Mouse (Mus musculus): ENCODE results near the gene BC048562.
A peak's percentile ranks its signal among the peaks of the same experiment; 100 is the strongest.

Gene BC048562

DNA sequence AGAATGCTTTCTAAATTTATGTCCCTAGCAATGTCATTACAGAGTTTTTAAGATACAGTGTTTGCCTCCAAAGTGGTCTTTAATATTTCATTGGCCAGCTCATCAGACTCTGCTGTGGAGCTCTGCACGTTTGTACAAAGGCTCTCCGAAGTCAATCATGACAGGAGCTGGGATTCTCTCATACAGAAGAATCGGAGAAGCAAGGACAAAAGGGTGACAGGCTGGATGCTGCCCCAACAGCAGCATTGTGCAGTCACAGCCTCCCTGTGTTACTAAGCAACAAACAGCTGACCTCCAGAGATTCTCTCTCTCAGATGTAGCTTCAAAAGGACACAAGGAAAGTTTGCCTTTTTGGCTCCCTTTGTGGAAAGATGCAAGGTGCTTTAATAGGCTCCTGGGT lies at the start of gene BC048562:
BC048562 (plus strand) TSS at position 301 of the 400 bp plus-strand sequence.
- DNase-seq: no peak

DNA sequence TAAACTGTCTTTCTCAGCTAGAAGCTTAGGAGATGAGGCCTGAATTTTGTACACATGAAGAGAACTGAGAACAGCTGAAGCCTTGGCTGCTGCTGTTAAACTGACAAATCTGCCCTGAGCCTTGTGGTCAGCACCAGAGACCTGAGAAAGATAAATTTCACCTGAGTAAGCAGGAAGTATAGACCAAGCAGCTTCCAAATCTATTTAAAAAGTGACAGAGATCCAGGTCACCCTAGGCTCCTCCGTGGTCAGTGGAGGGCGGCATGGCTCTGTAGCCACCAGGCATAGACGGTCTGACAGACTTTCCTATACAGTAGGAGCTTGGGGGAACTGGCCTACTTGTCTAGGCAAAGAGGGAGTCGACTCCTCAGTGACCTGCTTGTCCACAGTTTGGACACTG lies 49.5 kb upstream of the BC048562 start:
- DNase-seq: no peak

DNA sequence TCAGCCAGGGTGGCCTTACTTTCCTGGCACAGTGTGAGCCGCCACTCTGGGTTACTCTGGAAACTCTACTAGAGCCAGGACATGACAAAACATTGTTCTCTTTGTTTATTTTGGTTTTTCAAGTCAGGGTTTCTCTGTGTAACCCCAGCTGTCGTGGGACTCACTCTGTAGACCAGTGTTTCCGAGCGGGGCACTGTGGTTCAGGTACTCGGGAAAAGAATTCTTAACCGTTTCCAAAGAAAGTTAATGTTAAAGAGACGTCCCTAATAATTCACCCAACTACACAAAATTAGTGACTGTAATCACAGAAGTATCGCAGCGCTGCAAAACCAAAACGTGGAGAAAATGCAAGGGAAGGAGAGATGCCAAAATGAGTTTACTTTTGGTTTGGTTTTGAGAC lies 47.7 kb upstream of the BC048562 start:
- DNase-seq: no peak

DNA sequence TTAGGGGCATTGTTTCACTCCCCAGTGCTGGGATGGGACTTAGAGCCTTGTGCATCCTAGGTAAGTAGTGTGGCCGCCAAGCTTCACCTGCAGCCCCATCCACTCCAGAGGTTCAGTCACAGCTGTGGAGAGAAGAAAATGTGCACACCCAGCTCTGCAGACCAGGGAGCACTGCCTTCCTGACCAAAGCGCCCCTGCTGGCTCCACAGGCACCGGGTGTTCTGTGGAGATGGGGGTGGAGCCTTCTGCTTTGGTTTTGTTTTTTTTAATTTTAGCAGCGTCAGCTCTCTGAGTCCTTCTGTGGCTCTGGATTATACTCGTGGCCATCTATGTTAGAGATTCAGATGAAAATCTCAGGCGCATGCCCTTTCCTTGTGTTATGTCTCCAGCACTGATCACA lies 47.1 kb upstream of the BC048562 start:
- DNase-seq: no peak

DNA sequence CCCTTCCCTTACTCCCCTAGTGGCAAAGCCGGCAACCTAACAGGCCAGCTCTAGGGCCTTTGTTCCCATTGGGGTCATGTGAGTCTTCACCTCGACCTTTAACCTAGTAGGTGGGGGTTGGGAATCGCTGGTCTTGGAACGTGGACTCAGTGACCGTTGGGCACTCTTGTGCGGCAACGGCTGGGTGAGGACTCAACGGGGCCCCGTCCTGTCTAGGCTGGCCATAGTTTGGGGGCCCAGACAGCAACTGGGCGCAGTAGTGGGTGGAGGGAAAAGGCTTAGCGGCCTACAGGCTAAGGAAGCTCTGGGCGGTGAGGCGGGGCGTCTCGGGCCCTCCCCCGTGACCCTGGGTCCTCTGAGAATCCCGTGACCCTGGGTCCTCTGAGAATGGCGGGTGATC lies 43.6 kb upstream of the BC048562 start, which contains the start of gene 1700102P08Rik:
1700102P08Rik (plus strand) TSS at position 130 of the 400 bp plus-strand sequence.
- peak; percentile 25 for DNase-seq

DNA sequence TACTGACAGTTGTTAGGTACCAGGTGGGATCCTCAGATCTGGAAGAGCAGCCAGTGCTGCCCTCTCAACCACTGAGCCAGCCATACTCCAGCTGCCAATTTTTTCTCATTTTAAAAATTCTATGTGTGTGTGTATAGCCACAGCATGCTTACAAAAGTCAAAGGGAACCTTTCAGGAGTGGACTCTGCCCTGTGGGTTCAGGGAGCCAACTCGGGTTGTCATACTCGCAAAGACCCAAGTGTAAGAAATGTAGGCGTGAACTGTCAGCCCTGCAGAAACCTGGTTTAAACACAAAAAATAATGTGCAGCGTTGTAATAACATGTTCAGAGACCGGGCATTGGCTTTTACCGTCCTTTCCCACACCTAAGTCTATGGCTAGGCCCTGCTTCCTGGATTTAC lies 42.1 kb upstream of the BC048562 start:
- no peak for DNase-seq

DNA sequence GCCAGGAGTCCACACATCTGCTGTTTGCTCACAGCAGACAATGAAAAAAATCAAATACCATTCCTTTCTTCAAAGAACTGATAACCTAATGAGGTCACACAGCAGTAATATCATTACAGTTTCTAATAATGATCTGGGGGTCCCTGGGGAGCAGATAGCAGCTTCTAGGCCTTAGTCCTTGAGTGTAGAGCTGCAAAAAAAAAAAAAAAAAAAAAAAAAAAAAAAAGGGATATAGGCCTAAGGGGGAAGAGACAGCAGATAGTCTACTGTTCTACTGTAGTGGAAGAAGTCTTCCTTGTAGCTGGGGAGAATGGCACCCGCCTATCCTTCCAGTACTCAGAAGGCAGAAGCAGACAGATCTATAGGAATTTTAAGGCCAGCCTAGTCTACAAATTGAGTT lies 40.9 kb upstream of the BC048562 start:
- no peak for DNase-seq

DNA sequence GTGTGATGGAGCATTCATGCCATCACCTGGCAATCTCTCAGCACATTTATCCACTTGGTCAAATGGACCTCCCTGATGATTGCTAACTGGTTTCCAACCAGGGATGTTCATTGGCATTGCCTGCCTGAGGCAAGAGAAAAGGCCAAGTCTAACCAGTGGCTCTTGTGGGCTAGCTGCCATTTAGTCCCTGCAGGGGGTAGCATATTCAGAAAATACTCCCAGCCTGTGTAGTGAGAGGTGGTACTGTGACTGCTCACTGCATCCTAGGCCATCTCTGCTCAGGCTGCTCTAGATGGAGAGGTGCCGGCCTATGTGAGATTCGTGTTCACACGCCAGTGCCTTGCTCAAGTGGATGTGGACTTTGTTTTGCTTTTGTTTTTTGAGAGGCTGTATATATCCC lies 38.0 kb upstream of the BC048562 start:
- no peak for DNase-seq

DNA sequence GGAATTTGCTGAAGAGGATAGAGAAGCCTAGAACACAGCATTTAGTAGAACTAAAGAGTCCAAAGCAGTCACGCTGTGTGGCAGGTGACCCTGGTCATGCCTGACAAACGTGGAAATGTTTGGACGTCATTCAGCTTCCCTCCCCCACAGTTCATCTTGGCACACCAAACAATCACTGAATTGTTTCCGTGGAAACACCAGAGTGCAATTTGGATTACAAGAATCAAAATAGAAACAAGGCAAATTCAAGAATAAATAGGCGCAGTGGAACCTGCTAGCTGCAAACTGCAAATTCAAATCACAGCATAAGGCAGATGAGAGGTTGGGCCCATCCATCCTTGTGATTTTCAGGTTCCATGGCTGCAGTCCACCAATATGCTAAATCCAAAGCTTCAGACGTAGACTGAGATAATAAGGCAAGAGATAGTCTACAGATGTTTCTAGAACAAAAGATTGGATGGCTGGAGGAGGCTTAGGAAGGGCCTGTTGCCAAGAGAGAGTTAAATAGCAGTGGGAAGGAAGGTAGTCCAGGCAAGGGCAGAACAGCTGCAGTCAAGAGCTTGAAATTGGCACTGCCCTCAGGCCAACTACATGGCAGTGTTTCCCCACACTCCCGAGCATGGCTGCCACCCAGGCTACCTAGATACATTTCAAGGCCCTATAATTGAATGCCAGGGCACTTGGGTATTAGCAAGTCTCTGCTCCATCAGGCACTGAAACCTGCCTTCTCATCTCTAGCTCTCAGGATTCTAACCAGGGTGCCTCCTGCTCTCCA lies 34.9 kb upstream of the BC048562 start:
- no peak for DNase-seq

DNA sequence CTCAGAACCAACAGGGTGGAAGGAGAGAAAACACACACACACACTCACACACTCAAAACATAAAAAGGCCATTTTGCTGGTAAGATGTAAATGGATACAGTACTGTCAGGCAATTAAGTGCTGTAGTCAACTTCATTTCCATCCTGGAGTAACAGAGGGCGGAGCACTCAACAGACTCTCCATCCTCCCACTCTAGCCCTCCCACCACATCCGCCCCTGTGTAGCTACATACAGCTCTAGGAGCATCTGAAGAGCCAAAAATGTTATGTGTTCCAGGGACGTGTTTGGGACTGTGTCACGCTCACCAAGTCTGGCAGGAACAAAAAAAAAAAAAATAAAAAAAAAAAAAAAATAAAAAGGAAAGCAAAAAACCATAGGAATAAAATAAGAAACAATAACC lies 33.2 kb upstream of the BC048562 start:
- no peak for DNase-seq

DNA sequence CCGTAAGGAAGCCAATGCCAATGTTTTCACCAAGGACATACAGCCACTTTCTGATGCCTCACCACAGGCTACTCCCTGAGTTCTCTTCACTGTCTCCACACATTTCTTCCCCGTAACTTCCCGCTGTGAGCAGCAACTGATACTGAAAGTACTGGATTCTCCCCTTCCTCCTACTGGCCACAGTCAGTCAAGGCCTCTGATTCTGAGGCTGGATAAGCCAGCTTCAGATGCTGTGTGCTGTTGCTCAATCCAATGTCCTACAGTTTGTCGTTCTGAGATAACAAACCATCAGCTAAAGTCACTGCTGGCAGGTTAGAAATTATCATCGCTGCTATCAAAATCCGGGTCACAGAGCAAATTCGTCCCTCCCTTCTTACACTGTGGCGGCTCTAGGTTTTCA lies 31.8 kb upstream of the BC048562 start:
- DNase-seq: no peak

DNA sequence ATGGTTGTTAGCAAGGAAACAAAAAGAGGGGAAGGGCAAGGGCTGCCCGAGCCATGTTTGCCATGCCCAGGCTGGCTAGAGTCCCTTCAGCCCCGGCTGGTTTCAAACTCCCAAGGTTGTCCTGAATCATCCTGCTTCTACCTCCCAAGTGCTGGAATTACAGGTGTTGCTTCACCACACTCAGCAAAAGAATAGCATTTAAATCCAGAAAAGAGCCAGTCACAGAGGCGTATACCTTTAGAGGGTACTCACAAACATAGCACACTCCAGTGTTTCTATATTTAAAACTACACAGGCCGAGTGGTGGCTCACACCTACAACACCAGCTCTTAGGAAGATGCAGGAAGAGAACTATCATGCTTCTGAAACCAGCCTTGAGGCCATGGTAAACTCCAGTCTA lies 26.7 kb upstream of the BC048562 start:
- DNase-seq: no peak

DNA sequence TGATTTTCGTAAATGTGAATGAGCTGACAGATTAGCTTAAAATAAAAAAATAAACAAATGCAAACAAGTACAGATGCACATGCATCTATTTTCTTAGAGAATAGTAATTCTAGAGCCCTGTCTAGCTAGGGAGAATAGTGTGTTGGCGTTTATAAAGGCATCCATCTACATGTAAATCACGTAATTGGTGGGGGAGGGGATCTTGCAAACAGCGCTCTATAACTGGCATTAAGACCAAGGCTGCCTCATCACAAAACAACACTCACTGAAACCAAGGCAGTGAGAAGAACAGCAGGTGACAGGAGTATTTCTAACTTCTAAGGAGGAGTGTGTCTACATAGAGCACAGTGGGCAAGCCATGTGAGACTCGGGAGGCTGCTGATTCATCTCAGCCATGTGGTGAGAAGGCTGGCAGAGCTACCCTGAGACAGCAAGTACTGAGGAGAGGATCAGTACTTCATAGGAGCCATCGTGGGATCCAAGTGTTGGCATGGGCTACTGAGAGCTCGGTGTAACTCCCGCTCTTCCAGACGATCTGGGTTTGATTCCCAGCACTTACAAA lies 24.8 kb upstream of the BC048562 start:
- no peak for DNase-seq

DNA sequence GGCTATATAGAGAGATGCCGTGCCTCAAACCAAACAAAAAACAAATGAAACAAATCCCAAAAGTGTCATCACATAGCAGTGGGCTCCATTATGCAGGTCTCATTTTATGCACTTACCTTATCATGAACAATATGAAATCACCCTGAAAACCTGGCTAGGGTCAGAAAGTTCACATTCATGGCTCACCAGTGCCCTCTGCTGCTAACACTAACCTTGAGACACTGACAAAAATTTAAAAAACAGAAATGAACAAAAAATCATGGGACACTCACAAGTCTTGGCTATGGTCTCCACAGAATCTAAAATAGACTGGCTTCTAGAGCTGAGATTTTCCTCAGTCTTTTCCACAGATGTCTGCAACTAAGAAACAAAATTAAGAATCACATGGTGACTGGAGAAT lies 24.1 kb upstream of the BC048562 start:
- peak; percentile 31 for DNase-seq

DNA sequence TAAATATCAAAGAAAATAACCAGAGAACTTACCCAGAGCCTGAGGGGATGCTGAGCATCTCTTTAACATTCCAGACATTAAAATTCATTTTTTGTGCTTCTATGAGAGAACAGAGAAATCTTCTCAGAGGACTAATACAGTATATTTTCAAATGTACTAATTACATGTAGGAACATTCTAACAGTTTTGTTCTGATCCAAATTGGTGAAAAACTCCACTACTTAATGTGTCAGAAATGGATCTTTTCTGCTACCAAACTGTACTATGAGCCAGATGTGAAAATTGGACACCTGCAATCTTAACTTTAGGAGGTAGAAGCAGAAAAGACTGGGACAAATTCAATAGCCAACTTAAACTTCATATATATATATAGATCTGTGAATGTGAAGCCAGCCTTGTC lies 7.9 kb upstream of the BC048562 start, which contains the start of gene Ccdc36:
Ccdc36 (minus strand) TSS at position 101 of the 400 bp plus-strand sequence.
- no peak for DNase-seq

DNA sequence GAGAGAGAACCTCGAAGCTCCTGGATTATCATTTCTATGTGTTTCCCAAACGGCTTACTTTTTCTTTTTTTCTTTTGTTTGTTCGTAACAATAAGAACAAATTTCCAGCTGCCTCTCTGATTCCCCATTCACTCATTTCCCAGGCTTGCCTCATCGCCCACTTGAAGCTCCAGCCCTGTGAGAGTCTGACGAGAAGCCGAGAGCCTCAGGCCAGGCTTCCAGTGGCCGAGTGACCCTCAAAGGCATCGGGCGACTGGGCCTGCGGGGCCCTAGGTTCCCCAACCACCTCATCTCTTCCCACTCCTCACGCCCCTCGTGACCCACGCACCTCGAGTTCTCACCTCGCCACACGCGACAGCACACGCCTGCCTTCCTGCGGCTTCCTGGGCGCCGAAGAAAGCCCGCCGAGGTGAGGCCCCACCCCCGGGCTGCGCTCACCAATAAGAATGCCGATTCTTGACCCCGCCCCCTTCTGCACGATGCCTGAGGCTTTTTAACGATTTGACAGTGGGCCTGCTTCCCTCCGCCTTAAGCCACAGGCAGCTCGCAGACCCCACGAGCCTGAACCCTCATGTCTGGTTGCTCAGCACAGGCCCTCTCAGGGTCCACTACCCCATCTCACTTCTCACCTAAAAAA lies 4.7 kb upstream of the BC048562 start:
- DNase-seq: peak; percentile 66

DNA sequence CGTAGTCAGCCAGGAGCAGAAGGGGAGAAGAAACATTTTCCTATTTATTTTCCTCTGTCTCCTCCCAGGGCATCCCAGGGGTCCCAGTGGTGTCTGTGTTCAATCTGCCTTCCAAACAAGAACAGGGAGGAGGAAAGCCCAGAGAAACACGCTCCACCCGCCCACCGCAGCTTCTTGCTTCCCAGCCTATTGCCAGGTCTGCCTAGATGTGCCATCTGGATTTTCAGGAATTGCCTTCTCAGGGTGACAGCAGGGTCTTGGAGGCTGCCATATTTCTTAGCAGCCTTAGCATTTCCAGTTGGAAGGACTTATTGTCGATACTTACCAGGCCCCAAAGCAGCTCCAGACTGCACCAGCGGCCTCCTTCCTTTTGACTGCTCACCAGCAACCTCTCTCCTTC lies 2.9 kb downstream of the BC048562 start:
- no peak for DNase-seq

DNA sequence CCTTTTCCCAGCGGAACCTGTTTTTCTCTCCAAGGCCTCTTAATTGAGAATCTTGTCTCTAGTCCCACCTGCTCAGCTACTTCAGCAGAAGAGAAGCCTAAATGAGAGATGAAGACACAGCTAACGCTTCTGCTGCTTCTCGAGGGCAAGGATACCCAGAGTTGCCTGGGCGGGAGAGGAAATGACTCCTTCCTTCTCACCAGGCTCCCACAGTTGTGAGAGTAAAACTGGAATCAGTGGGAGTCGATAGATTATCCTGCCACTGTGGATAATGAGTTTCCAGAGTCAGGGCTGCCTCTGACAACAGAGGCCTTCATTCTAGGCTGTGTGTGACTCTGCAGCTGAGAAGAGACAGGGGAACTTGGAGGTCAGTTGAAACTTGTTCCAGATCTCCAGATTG lies 4.2 kb downstream of the BC048562 start:
- no peak for DNase-seq

DNA sequence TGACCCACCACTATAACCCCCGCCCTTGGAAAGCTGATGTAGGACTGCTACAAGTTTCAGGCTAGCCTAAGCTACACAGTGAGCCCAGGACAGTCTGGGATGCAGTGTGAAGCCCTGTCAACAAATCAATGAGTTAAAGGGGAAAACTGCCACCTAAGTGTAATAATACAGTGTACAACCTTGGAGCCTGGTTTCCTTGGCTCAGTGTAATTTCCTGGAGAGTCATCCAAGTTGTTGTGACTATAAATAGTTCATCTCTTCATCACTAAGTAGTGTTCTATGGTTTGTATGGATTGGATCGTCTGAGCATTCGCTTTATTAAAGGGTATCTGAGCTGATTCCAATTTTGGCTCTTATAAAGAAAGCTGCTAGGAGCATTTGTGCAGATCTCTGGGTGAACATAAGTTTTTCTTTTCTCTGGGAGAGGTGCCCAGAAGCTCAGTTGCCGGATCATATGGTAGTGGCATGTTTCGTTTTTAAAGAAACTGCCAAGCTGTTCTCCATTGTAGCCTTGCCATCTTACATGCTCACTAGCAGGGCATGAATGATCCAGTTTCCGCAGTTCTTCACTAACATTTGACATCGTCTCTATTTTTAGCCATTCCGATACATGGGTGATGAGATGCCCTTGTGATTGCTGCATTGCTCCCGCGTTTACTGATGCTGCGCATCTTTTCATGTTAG lies 5.1 kb downstream of the BC048562 start:
- DNase-seq: no peak

DNA sequence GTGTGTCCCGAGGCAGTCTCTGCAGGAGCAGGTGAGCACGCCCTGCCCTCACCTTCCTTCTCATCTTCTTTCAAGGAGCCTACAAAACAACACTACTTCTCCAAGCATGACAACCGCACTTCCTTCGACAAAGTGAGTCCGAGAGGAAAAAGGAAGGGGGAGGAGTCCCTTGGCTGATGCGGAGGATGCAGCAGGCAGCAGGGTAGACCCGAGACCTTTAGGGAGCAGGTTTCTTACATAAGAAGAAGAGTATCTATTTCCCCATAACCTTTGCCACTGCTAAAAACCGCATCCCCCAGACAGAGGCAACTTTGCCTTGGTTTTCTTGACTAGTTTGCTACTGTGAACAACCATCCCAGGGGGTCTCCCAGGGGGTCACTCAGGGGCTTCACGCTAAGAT lies 8.8 kb downstream of the BC048562 start:
- no peak for DNase-seq

DNA sequence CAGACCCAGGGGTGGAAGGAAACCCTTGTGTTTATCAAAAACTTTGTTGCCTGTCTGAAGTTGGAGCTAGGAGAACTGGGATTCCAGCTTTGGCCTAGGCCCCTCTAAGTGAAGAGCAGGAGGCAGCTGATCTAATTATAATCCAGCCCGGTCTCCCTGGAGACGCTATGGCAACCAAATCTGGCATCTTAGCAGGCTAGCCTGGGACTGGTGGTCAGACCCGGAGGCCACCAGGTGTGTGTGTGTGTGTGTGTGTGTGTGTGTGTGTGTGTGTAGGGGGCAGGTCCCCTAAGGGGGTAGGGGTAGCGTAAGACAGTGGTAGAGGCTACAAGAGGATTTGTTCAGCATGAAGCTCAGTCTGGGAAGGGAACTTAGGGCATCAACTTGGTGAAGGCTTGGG lies 13.6 kb downstream of the BC048562 start:
- DNase-seq: peak; percentile 86

DNA sequence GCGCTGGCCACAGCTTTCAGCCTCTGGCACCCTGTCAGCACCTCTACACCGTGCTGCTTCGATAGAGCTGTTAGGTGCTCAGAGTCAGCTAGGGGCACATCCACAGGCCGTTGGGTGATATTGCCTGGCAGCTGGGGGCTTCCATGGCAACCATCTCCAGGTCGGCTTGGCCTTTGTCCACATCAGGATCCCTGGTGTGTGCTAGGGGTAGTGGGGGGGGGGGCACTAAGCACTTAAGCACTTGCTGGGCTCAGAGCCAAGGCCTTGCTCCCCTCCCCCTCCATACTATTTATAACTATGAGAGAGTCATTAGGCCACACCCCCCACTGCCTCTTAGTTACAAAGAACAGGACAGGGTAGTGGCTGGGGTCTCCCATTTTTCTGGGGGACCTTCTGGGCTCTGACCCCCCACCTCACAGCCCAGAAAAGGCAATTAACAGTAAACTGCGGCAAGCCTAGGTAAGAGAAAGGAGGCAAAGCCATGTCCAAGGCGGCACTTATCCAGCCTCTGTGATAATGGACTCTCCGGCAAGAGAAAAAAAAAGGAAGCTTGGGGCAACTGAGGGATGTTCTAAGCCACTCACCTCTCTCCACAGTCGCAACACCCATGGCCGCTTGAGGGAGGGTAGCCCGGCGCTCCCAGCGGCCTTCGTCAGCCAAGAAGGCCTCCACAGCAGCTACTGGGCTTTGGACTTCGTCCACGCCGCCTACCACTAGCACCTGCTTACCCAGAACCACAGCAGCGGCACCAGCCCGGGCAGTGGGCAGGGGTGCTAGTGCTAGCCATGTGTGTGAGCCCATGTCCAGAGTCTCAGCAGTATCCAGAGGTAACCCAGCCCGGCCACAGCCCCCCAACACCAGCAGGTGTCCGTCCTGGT lies 14.2 kb downstream of the BC048562 start:
- peak; percentile 75 for DNase-seq

DNA sequence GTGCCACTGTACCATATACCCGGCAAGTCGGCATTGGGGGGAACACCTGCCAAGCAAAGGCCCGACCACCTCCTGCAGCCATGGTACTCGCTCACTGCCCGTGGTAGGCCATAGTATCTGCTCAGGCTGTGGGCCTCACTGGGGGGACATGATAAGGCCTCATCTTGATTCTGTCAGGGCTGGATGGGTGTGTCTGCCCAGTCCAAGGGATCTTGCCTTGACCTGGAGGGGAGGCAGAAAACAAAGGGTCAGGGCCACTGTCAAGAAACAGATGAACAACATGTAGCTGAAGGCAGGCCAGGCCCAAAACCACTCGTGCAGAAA lies 14.8 kb downstream of the BC048562 start:
- no peak for DNase-seq
